Mouse (Mus musculus) kidney, adult 2 months (tissue): ENCODE results near the gene Mrps2.

Source experiments
- CTCF ChIP-seq: fragments of 200-500 bp; conservative IDR thresholded peaks from 2 replicates; pipeline ENCODE4 v1.5.1; 2011; ENCODE audit warnings: low read depth, mild to moderate bottlenecking, control low read depth, low read length, moderate library complexity, mixed read lengths; ENCODE audit not compliant: insufficient read depth, insufficient read length
- POLR2A ChIP-seq: fragments of 200-500 bp; IDR thresholded peaks from one replicate; pipeline ENCODE4 v1.6.1; 2011; ENCODE audit warnings: low read depth, low read length, control low read depth

DNA sequence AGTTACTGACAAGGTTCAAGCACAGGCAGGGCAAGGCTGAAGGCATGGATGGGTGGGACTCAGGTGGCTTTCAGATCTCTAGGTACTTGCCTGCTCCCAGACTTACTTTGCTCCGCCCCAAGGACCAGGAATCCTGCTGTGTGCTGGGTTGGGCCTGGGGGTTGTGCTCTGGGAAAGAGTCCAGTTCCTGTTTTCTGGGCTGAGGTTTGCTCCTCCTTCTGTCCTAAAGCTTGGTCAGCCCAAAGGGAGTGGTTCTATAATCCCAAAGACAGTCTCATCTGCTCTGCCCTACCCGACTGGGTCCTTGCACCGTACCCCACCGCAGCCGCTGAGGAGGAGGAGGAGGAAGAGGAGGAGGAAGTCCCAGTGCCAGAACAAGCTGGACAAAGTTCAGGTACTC lies 28.8 kb downstream of the Mrps2 start, which contains the start of gene Gbgt1:
- no peak for TF ChIP-seq POLR2A
- no peak for TF ChIP-seq CTCF
